In the genomic region with DNA sequence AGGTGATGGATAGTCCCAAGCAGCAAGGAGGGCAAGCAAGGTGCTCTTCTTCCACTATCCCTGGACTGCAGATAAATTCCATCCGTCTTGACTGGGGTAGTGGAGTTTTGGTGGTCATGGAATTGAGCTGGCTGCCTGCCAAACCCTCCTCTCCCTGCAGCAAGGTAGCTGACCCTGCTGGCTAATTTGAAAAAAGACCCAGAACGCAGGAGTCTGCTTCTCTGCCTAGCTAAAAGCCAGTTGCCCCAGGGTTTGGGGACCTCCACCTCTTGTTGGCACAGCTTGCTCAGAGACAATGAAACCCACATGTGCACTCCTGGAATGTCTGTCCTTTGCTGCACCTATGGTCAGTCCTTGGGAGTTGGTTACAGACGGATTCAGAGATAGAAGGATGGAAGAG, we compare ENCODE assay signal across 25 mouse cellular contexts.
DNase-seq lines count a peak whose midpoint lies in the region; ATAC-seq lines count a peak whose summit lies in the region.
"Had no signal": no experiment of that assay in that cellular context is flagged by ENCODE, and none has a peak within 500 bp of the region (broad histone marks: within the 10 kb centered on the region; RNA-seq: fewer than 3 reads in every experiment).

No protein-coding gene starts in this region.

- no peak for DNase-seq in hindbrain, embryonic 10.5 days (ENCODE audit: low spot score)
- DNase-seq in hindbrain, embryonic 11.5 days (ENCODE audit: low spot score), result no peak
- DNase-seq in limb, embryonic 10.5 days (ENCODE audit: low spot score), result no peak
- peak; percentile 26 for DNase-seq in neural tube, embryonic 11.5 days (ENCODE audit: low spot score)
- DNase-seq in neural tube, embryonic 10.5 days (ENCODE audit: extremely low spot score, low spot score), result no peak
- peak; percentile 30 for DNase-seq in mesoderm, embryonic 11.5 days (ENCODE audit: low read depth, low spot score)
- DNase-seq in adrenal gland, adult 8-10 months, result no peak
- DNase-seq: adrenal gland, adult 2 months; adrenal gland, postnatal 25 days; cerebellum, adult 11-12 months; cerebellum, adult 8-10 months; cerebellum, postnatal 36 days; embryo, embryonic 11 days; gastrocnemius, postnatal 25 days; heart, adult 2 months had no signal

- H3K27ac ChIP-seq in hindbrain, embryonic 10.5 days, result 0 out of 2 replicates have a peak overlapping the region, but pooled peaks have one; percentile 59
- H3K27ac ChIP-seq in hindbrain, embryonic 11.5 days (ENCODE audit: low read depth, low read length), result no peak overlapping the region
- no peak overlapping the region for H3K27ac ChIP-seq in limb, embryonic 12.5 days
- no peak overlapping the region for H3K27ac ChIP-seq in limb, embryonic 10.5 days
- H3K27ac ChIP-seq in neural tube, embryonic 11.5 days (ENCODE audit: low read depth, low read length), result no peak overlapping the region
- H3K27ac ChIP-seq: embryonic facial prominence, embryonic 13.5 days; forebrain, embryonic 10.5 days; heart, adult 2 months; hindbrain, embryonic 14.5 days; hindbrain, postnatal 0 days had no signal

- peaks cover 11% of the 10 kb centered on the region for H3K4me1 ChIP-seq in hindbrain, embryonic 10.5 days (replicated peaks)
- no peaks in the 10 kb centered on the region for H3K4me1 ChIP-seq in hindbrain, embryonic 11.5 days (replicated peaks; ENCODE audit: control insufficient read depth, insufficient read depth, low read length)
- 0 out of 2 replicates have a peak, but pooled peaks cover 7% of the 10 kb centered on the region for H3K4me1 ChIP-seq in limb, embryonic 12.5 days (replicated peaks)
- no peaks in the 10 kb centered on the region for H3K4me1 ChIP-seq in limb, embryonic 10.5 days
- H3K4me1 ChIP-seq in neural tube, embryonic 11.5 days (ENCODE audit: control insufficient read depth, insufficient read depth, low read length), result no peaks in the 10 kb centered on the region

- H3K4me3 ChIP-seq in hindbrain, embryonic 10.5 days, result no peak overlapping the region
- no peak overlapping the region for H3K4me3 ChIP-seq in hindbrain, embryonic 11.5 days (ENCODE audit: low read depth, low read length)
- H3K4me3 ChIP-seq in limb, embryonic 12.5 days (replicated peaks), result no peak overlapping the region
- no peak overlapping the region for H3K4me3 ChIP-seq in limb, embryonic 10.5 days
- no peak overlapping the region for H3K4me3 ChIP-seq in neural tube, embryonic 11.5 days (ENCODE audit: low read depth, low read length)
- H3K4me3 ChIP-seq: embryonic facial prominence, embryonic 13.5 days; erythroblast, embryonic 14.5 days; forebrain, embryonic 10.5 days; heart, adult 2 months had no signal

- H3K9ac ChIP-seq in hindbrain, embryonic 11.5 days (ENCODE audit: low read depth, low read length), result no peak overlapping the region
- H3K9ac ChIP-seq in limb, embryonic 12.5 days (replicated peaks), result no peak overlapping the region
- H3K9ac ChIP-seq in neural tube, embryonic 11.5 days (ENCODE audit: low read length), result no peak overlapping the region
- H3K9ac ChIP-seq: embryonic facial prominence, embryonic 13.5 days; hindbrain, embryonic 14.5 days had no signal

- H3K27me3 ChIP-seq in hindbrain, embryonic 10.5 days (ENCODE audit: insufficient read depth, poor library complexity, severe bottlenecking), result no peaks in the 10 kb centered on the region
- H3K27me3 ChIP-seq in hindbrain, embryonic 11.5 days (ENCODE audit: control insufficient read depth, insufficient read depth, low read length), result no peaks in the 10 kb centered on the region
- no peaks in the 10 kb centered on the region for H3K27me3 ChIP-seq in limb, embryonic 12.5 days
- no peaks in the 10 kb centered on the region for H3K27me3 ChIP-seq in limb, embryonic 10.5 days (ENCODE audit: low read depth, poor library complexity, severe bottlenecking)
- H3K27me3 ChIP-seq in neural tube, embryonic 11.5 days (ENCODE audit: control insufficient read depth, insufficient read depth, low read length), result no peaks in the 10 kb centered on the region
- H3K27me3 ChIP-seq: embryonic facial prominence, embryonic 13.5 days had no signal

- WGBS in hindbrain, embryonic 10.5 days, result 69% methylated on average over 3 of the region's 3 CpGs
- WGBS in hindbrain, embryonic 11.5 days, result 68% methylated on average over 3 of the region's 3 CpGs
- 33% methylated on average over 3 of the region's 3 CpGs for WGBS in limb, embryonic 12.5 days
- 72% methylated on average over 3 of the region's 3 CpGs for WGBS in limb, embryonic 10.5 days
- 67% methylated on average over 3 of the region's 3 CpGs for WGBS in neural tube, embryonic 11.5 days

- no peaks in the 10 kb centered on the region for H3K36me3 ChIP-seq in hindbrain, embryonic 10.5 days
- no peaks in the 10 kb centered on the region for H3K36me3 ChIP-seq in hindbrain, embryonic 11.5 days (ENCODE audit: control insufficient read depth, insufficient read depth, low read length)
- H3K36me3 ChIP-seq in limb, embryonic 12.5 days, result no peaks in the 10 kb centered on the region
- no peaks in the 10 kb centered on the region for H3K36me3 ChIP-seq in limb, embryonic 10.5 days
- H3K36me3 ChIP-seq in neural tube, embryonic 11.5 days (ENCODE audit: control insufficient read depth, insufficient read depth, low read length), result no peaks in the 10 kb centered on the region
- H3K36me3 ChIP-seq: embryonic facial prominence, embryonic 13.5 days; forebrain, embryonic 10.5 days had no signal

- H3K4me2 ChIP-seq in hindbrain, embryonic 11.5 days (replicated peaks; ENCODE audit: low read depth, low read length), result no peak overlapping the region
- no peak overlapping the region for H3K4me2 ChIP-seq in limb, embryonic 12.5 days
- H3K4me2 ChIP-seq in neural tube, embryonic 11.5 days (ENCODE audit: low read depth), result no peak overlapping the region
- H3K4me2 ChIP-seq: embryonic facial prominence, embryonic 13.5 days; heart, embryonic 11.5 days; hindbrain, embryonic 14.5 days had no signal

- ATAC-seq in hindbrain, embryonic 11.5 days (ENCODE audit: low FRiP score), result no peak
- 0 out of 2 replicates have a peak, but pooled peaks have one; percentile 47 for ATAC-seq in limb, embryonic 12.5 days (ENCODE audit: insufficient number of reproducible peaks, insufficient read depth, low FRiP score, low TSS enrichment, low read depth)
- ATAC-seq in neural tube, embryonic 11.5 days (ENCODE audit: insufficient read depth, low FRiP score, low TSS enrichment), result no peak
- ATAC-seq: CD4-positive, CD25-positive, alpha-beta regulatory T cell, adult 4 months; forebrain, embryonic 14.5 days; hindbrain, postnatal 0 days; inflammation-experienced regulatory T-cells, adult 6 months had no signal

- no peaks in the 10 kb centered on the region for H3K9me3 ChIP-seq in hindbrain, embryonic 10.5 days
- no peaks in the 10 kb centered on the region for H3K9me3 ChIP-seq in hindbrain, embryonic 11.5 days (ENCODE audit: control insufficient read depth, low read length)
- no peaks in the 10 kb centered on the region for H3K9me3 ChIP-seq in limb, embryonic 12.5 days
- no peaks in the 10 kb centered on the region for H3K9me3 ChIP-seq in limb, embryonic 10.5 days (replicated peaks)
- H3K9me3 ChIP-seq in neural tube, embryonic 11.5 days (ENCODE audit: control insufficient read depth, low read length), result no peaks in the 10 kb centered on the region
- H3K9me3 ChIP-seq: embryonic facial prominence, embryonic 13.5 days; forebrain, embryonic 10.5 days had no signal

Comparison
In these comparisons a context has a peak if more than half of its experiments do, and no peak if none do; other contexts are left out.
1. DNase-seq: peak in neural tube, embryonic 11.5 days (single experiment) and mesoderm, embryonic 11.5 days (single experiment); none in hindbrain, embryonic 10.5 days (single experiment), hindbrain, embryonic 11.5 days (single experiment), limb, embryonic 10.5 days (single experiment), neural tube, embryonic 10.5 days (single experiment) and adrenal gland, adult 8-10 months (single experiment).